Mouse (Mus musculus) right cerebral cortex, adult 18-20 months (tissue): Measurements from ENCODE around the gene Stmnd1.
"Not testable (repeated sequence)": the region's sequence is repeated elsewhere in the genome, so short reads cannot be mapped to it uniquely, and the experiment has no call there.

Source experiments
- DNase-seq: peaks from one replicate; pipeline ENCODE4 v3.0.0; 2022; ENCODE audit warnings: mixed read lengths

Gene Stmnd1

GRCm38 (mm10) chr13:46273453-46274110, at the start of gene Stmnd1:
Stmnd1 (plus strand) TSS chr13:46273721.
- DNase-seq = no peak

DNA sequence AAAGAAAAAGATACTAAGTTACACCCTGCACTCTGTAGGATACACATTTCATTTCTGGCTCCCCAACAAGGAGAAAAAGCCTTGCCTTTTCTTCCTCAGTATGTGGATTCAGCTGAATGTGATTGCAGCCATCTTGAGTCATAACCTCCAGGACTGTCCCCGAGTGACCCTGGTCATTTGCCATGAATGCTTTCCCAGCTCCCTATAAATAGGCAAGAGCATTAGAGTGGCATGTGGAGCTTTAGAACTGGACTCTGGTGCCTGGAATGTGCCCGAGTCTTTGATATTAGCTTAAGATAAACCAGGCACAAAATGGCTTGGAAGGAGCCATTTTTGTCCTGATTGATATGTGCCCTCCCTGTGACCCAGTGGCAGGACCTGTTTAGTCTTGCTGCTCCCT, 46.6 kb upstream of the Stmnd1 start:
- DNase-seq = no peak

- peak; percentile 46 for DNase-seq
These were observed 46.0 kb upstream of the Stmnd1 start for GRCm38 (mm10) chr13:46227486-46227885.

DNA sequence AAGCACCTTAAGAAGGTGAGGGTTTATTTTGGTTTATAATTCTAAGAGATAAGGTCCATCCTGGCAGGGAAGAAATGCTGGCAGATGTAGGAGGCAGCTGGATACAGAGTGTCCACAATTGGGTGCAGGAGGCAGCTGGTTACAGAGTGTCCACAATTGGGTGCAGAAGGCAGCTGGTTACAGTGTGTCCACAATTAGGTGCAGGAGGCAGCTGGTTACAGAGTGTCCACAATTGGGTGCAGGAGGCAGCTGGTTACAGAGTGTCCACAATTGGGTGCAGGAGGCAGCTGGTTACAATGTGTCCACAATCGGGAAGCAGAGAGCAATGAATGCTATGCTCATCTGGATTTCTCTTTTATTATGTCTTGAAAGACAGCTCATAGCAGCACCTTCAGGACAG, 44.8 kb upstream of the Stmnd1 start:
- DNase-seq = not testable (repeated sequence)

DNA sequence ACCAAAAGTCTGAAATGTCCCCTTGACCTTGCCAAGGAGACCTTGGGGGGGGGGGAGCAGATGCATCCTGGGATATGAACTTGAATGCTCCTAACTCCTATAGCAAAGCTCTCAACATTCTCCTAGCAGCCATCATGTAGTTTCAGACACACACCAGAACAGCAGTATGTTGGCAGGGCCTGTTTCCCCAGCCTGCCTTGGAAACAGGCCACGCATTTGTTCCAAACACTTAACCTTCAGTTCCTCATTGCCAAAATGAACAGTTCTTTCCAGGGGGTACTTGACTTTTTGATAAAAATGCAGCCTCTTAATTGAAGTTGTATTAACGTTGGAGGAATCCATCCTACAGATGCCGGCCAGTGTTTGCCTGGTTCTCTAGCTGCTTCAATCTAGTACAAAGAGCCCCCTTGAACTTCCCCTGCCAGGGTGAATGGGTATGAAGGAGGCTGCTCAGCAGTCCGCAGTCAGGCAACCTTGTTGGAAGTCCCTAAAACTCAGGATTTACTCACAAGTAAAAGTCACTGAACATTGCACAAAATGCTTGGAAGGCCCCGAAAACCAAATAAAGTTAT, 41.9 kb upstream of the Stmnd1 start:
- no peak for DNase-seq

DNA sequence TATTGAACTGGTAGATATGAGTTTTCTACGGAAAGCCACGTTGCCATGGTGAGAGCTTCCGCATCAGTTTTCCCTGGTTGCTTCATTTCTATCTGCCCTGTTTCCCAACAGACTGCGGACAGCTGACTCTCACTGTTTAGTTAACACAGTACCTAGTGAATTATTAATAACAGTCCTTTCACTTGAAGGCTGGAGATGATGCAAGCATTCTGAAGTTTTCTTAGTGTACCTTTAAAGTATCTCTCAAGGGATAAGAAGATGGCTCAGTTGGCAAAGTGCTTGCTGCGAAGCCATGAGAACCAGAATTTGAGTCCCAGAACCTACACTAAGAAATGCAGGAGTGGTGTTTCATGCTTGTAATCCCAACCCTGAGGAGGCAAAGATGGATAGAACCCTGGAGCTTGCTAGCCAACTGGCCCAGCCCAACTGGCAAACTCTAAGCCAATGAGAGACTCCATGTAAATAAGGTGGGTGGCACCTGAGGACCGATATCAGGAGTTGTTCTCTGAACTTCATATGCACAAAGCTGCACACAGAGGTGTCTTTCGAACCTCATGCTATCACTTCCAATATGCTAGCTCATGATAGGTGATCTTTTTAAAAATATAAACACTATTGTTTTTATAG, 35.7 kb upstream of the Stmnd1 start:
- no peak for DNase-seq

GRCm38 (mm10) chr13:46238796-46239195, 34.7 kb upstream of the Stmnd1 start:
- DNase-seq = no peak

- DNase-seq = peak; percentile 25
These were observed 31.9 kb upstream of the Stmnd1 start for GRCm38 (mm10) chr13:46241391-46242188.

GRCm38 (mm10) chr13:46253753-46254152, 19.8 kb upstream of the Stmnd1 start:
- DNase-seq = peak; percentile 49

DNA sequence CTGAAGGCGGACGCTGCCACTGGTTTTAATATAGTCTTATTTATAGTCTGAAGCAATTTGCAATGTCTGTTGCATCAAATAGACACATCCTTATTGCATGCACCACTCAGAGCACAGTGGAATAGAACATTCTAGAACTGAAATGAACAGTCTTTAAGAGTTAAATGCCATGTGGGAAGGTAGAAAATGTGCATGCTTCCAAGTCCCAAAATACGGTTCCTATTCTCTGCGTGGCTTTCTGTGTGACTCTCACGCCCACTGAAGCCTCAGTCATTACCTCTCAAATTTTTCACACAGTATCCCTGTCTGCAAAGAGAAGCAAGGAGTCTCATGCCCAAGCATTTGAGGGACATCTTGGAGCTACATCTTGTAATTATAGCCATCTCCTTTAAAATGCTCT, 19.4 kb upstream of the Stmnd1 start:
- no peak for DNase-seq

GRCm38 (mm10) chr13:46255616-46256015, 17.9 kb upstream of the Stmnd1 start:
- no peak for DNase-seq

GRCm38 (mm10) chr13:46257847-46258246, 15.7 kb upstream of the Stmnd1 start:
- DNase-seq = peak; percentile 80

GRCm38 (mm10) chr13:46259526-46259925, 14.0 kb upstream of the Stmnd1 start:
- no peak for DNase-seq

- DNase-seq = no peak
These were observed 12.3 kb upstream of the Stmnd1 start for GRCm38 (mm10) chr13:46261244-46261643.

GRCm38 (mm10) chr13:46267783-46268182, 5.7 kb upstream of the Stmnd1 start:
- DNase-seq = no peak

- no peak for DNase-seq
These were observed 5.2 kb upstream of the Stmnd1 start for GRCm38 (mm10) chr13:46268341-46268740.

DNA sequence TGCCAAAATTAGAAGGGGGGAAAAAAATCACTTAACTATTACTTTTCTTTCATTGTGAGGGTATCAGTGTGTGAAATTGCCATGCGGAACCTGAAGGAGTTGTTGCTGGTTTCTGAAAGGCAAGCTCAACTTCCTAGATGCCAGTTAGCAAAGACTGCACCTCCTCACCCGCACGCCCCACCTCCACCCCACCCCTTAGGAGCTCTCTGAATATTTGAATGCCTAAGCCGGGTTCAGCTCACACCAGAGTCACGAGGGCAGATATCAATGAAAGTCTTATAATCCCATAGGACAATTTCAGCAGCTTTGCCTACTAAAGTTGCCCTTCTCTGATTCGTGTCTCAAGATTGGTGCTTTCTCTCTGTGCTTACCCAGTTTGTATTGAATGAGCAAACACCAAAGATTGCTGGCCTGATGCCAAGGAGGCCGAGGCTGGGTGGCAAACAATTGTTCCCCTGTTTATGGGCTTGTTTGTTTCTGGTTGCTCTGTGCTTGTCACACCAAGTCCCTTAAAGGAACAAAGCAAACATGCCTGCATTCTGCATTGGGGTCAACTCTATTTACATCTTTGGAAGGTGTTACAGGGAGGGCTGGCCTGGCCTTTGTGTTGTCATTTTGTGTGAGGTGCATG, 4.6 kb upstream of the Stmnd1 start:
- DNase-seq = peak; percentile 66

- no peak for DNase-seq
These were observed 589 bp upstream of the Stmnd1 start for GRCm38 (mm10) chr13:46272811-46273452.

DNA sequence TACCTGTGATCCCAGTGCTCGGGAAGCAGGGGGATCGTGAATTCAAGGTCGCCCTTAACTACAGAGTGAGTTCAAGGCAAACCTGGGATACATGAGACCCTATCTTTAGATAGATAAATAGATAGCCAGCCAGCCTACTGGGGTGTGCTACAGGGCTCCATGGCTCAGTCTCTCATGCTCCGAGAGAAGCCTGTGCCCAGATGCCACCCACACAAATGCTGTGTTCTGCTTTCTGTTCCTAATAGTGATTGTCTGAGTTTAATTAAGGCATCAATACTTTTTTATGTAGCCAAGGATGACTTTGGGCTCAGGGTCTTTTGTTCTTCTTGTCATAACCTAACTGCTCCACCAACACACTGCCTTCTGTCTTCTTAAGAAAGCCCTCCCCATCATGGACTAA, 2.2 kb downstream of the Stmnd1 start:
- DNase-seq = no peak

GRCm38 (mm10) chr13:46282543-46282942, 9.0 kb downstream of the Stmnd1 start:
- DNase-seq = no peak

DNA sequence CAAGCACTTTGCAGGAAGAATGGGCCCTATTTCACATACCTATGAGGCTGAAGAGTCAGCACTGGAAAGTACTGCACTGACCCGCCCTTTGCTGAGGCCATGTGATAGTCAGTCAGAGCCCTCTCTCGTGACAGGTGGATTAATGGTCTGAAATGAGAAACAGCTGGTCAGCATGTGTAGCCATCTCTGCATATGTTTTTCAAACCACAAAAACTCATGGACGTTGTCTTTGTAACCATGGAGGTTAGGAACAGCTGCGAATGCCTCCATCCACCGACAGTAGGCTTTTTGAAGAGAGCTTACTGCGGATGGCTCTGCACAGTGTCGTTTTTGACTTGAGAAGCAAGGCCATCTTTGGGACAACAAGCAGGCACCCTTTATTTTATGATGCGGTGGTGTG, 14.3 kb downstream of the Stmnd1 start:
- no peak for DNase-seq

DNA sequence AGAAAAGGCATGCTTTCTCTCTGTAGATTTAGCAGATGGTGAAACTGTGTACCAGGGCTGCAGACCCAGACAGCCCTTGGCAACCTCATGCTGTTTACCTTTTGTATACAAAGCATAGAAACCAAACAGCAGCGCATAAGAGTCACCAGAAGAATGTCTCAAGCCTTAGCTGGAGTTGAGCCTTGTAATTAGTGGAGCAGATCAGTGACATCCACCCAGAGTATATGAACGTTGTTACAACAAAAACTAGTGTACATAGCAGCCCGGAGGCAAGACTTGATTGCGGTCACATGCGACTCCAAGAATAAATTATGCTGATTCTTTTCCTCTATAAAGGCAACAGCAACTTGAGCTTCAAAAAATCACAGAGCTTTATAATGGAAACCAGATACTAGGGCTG, 14.9 kb downstream of the Stmnd1 start:
- no peak for DNase-seq

GRCm38 (mm10) chr13:46290537-46290936, 17.0 kb downstream of the Stmnd1 start:
- DNase-seq = no peak
